Mouse (Mus musculus) cerebellum, adult 9-11 months (tissue): ENCODE measurements around the gene Lrrc15.

ENCODE experiments used
- DNase-seq: peaks from one replicate; pipeline ENCODE4 v3.0.0; 2022

Lrrc15 gene

GRCm38 (mm10) chr16:30275558-30276340, 7.3 kb downstream of the Lrrc15 start:
- DNase-seq: no peak

GRCm38 (mm10) chr16:30273065-30273464, 10.0 kb downstream of the Lrrc15 start:
- DNase-seq: no peak

- DNase-seq: no peak
Observed at GRCm38 (mm10) chr16:30271941-30272595, 11.0 kb downstream of the Lrrc15 start.

GRCm38 (mm10) chr16:30271223-30271761, 11.8 kb downstream of the Lrrc15 start:
- no peak for DNase-seq

GRCm38 (mm10) chr16:30267359-30267758, 15.7 kb downstream of the Lrrc15 start, which contains the start of gene Cpn2:
Gene Cpn2 (minus strand): TSS chr16:30267499.
- DNase-seq: no peak

- no peak for DNase-seq
Observed at GRCm38 (mm10) chr16:30266561-30266960, 16.5 kb downstream of the Lrrc15 start.

- DNase-seq: no peak
Observed at GRCm38 (mm10) chr16:30265611-30266010, 17.4 kb downstream of the Lrrc15 start.

- DNase-seq: no peak
Observed at GRCm38 (mm10) chr16:30263156-30263555, 19.9 kb downstream of the Lrrc15 start.

- DNase-seq: peak; percentile 36
Observed at GRCm38 (mm10) chr16:30262664-30263063, 20.4 kb downstream of the Lrrc15 start.

- DNase-seq: no peak
Observed at GRCm38 (mm10) chr16:30262157-30262556, 20.9 kb downstream of the Lrrc15 start.

GRCm38 (mm10) chr16:30261341-30261740, 21.7 kb downstream of the Lrrc15 start:
- no peak for DNase-seq

- no peak for DNase-seq
Observed at GRCm38 (mm10) chr16:30260012-30260635, 22.9 kb downstream of the Lrrc15 start.

GRCm38 (mm10) chr16:30259444-30259843, 23.6 kb downstream of the Lrrc15 start:
- no peak for DNase-seq

GRCm38 (mm10) chr16:30258441-30258840, 24.6 kb downstream of the Lrrc15 start:
- no peak for DNase-seq

GRCm38 (mm10) chr16:30257718-30258117, 25.3 kb downstream of the Lrrc15 start:
- no peak for DNase-seq

GRCm38 (mm10) chr16:30255061-30255460, 28.0 kb downstream of the Lrrc15 start:
- DNase-seq: no peak

- no peak for DNase-seq
Observed at GRCm38 (mm10) chr16:30253900-30254299, 29.2 kb downstream of the Lrrc15 start.

GRCm38 (mm10) chr16:30253374-30253773, 29.7 kb downstream of the Lrrc15 start:
- DNase-seq: no peak

- peak; percentile 22 for DNase-seq
Observed at GRCm38 (mm10) chr16:30252003-30252418, 31.0 kb downstream of the Lrrc15 start.

GRCm38 (mm10) chr16:30244037-30244700, 38.9 kb downstream of the Lrrc15 start:
- DNase-seq: no peak

- DNase-seq: no peak
Observed at GRCm38 (mm10) chr16:30241623-30242022, 41.4 kb downstream of the Lrrc15 start.

- DNase-seq: no peak
Observed at GRCm38 (mm10) chr16:30238791-30239190, 44.3 kb downstream of the Lrrc15 start.
